Mouse (Mus musculus) kidney, adult 8-10 months (tissue): ENCODE data around the gene Gpatch11.
A peak's percentile ranks its signal among the peaks of the same experiment; 100 is the strongest.

Experiments
- DNase-seq, 2 experiments: peaks; one replicate each; pipeline ENCODE4 v3.0.0; 2022

The Gpatch11 gene

DNA sequence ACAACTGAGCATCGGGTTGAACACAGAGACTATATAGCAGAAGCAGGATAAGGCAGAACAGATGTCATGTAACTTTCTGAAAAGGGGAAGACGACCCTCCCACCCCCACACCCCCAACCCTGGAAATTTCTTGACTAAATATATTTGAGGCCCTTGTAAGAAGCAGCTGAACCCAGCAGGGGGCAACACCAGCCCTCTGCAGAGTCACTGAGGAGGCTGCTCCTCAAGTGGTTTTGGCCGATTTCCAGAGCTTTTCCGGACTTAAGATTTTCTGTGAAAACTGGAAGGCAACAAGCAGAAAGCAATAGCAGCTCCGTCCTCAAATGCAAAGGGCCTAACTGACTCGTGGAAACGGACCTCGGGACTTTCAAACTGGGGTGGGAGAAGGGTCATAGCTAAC is 60.0 kb downstream of the Gpatch11 start:
- peak; percentile 36 to 56 for DNase-seq
